Mouse (Mus musculus): ENCODE results near the gene Hoxb5. TPM values are rescaled to one million over a fixed set of nuclear protein-coding genes. Genes with fewer than 3 reads are reported as not detected.

The Hoxb5 gene
- polyA plus RNA-seq, 1 experiment from 2014 or later: 10.2 TPM

- no peak for ATAC-seq (replicated peaks; ENCODE audit: low FRiP score, low read depth)
- 11% methylated on average over 18 of the region's 18 CpGs for WGBS
- Histone ChIP-seq H3K27ac (peak overlapping the region; percentile 99), H3K4me2 (ENCODE audit: low read length) (peak overlapping the region; percentile 96), H3K4me3 (replicated peaks; ENCODE audit: low read depth, low read length) (peak overlapping the region; percentile 84), H3K9me3 (replicated peaks; ENCODE audit: low read length) (no peaks in the 10 kb centered on the region), H3K9ac (ENCODE audit: low read depth, low read length) (peak overlapping the region; percentile 98), H3K4me1 (replicated peaks; ENCODE audit: insufficient read depth, low read length) (peaks cover 22% of the 10 kb centered on the region; the same call in 1 of the 2 replicates), H3K36me3 (ENCODE audit: insufficient read depth, low read length) (no peaks in the 10 kb centered on the region), H3K27me3 (ENCODE audit: insufficient read depth, low read length) (no peaks in the 10 kb centered on the region)
- DNase-seq (ENCODE audit: low spot score): peak; percentile 80
- no peak for TF ChIP-seq CTCF (IDR thresholded peaks at IDR 0.05; ENCODE audit: low read depth)
Measured at GRCm38 (mm10) chr11:96281396-96281795, 21.7 kb upstream of the Hoxb5 start.

- peak within 1 kb of the TSS; percentile 99 for H3K27ac ChIP-seq
- no peaks in the 10 kb centered on the region for H3K36me3 ChIP-seq (ENCODE audit: insufficient read depth, low read length)
- no peak for TF ChIP-seq CTCF (IDR thresholded peaks at IDR 0.05; ENCODE audit: low read depth)
- WGBS: under 1% methylated on average over 27 of the region's 27 CpGs
- H3K9ac ChIP-seq (ENCODE audit: low read depth, low read length): peak within 1 kb of the TSS; percentile 98
- peaks cover 21% of the 10 kb centered on the region; the same call in 1 of the 2 replicates for H3K4me1 ChIP-seq (replicated peaks; ENCODE audit: insufficient read depth, low read length)
- H3K27me3 ChIP-seq (ENCODE audit: insufficient read depth, low read length): no peaks in the 10 kb centered on the region
- peak within 1 kb of the TSS; percentile 84 for H3K4me3 ChIP-seq (replicated peaks; ENCODE audit: low read depth, low read length)
- DNase-seq (ENCODE audit: low spot score) (peak; percentile 88), ATAC-seq (replicated peaks; ENCODE audit: low FRiP score, low read depth) (no peak)
- H3K9me3 ChIP-seq (replicated peaks; ENCODE audit: low read length): no peaks in the 10 kb centered on the region
- peak within 1 kb of the TSS; percentile 96 for H3K4me2 ChIP-seq (ENCODE audit: low read length)
Measured at GRCm38 (mm10) chr11:96281855-96282570, 21.1 kb upstream of the Hoxb5 start, which contains the start of gene Hoxb8. Hoxb8 (plus strand) TSS chr11:96281905.

GRCm38 (mm10) chr11:96282795-96283430 is 20.2 kb upstream of the Hoxb5 start:
- TF ChIP-seq CTCF (IDR thresholded peaks at IDR 0.05; ENCODE audit: low read depth): no peak
- H3K9me3 ChIP-seq (replicated peaks; ENCODE audit: low read length): no peaks in the 10 kb centered on the region
- H3K9ac ChIP-seq (ENCODE audit: low read depth, low read length): peak overlapping the region; percentile 98
- H3K4me3 ChIP-seq (replicated peaks; ENCODE audit: low read depth, low read length): peak overlapping the region; percentile 84
- WGBS: under 1% methylated on average over 49 of the region's 49 CpGs
- no peak for ATAC-seq (replicated peaks; ENCODE audit: low FRiP score, low read depth)
- peak overlapping the region; percentile 99 for H3K27ac ChIP-seq
- peak; percentile 32 for DNase-seq (ENCODE audit: low spot score)
- no peaks in the 10 kb centered on the region for H3K27me3 ChIP-seq (ENCODE audit: insufficient read depth, low read length)
- H3K4me2 ChIP-seq (ENCODE audit: low read length): peak overlapping the region; percentile 96
- no peaks in the 10 kb centered on the region for H3K36me3 ChIP-seq (ENCODE audit: insufficient read depth, low read length)
- H3K4me1 ChIP-seq (replicated peaks; ENCODE audit: insufficient read depth, low read length): peaks cover 20% of the 10 kb centered on the region

- under 1% methylated on average over 48 of the region's 49 CpGs for WGBS
- H3K4me3 ChIP-seq (replicated peaks; ENCODE audit: low read depth, low read length): peak overlapping the region; percentile 84
- peak overlapping the region; percentile 96 for H3K4me2 ChIP-seq (ENCODE audit: low read length)
- H3K36me3 ChIP-seq (ENCODE audit: insufficient read depth, low read length): no peaks in the 10 kb centered on the region
- peak; percentile 22; the same call in 1 of the 2 replicates for TF ChIP-seq CTCF (IDR thresholded peaks at IDR 0.05; ENCODE audit: low read depth)
- ATAC-seq (replicated peaks; ENCODE audit: low FRiP score, low read depth) (no peak), DNase-seq (ENCODE audit: low spot score) (peak; percentile 89)
- H3K27ac ChIP-seq: peak overlapping the region; percentile 99
- H3K9me3 ChIP-seq (replicated peaks; ENCODE audit: low read length): no peaks in the 10 kb centered on the region
- peaks cover 27% of the 10 kb centered on the region for H3K4me1 ChIP-seq (replicated peaks; ENCODE audit: insufficient read depth, low read length)
- H3K27me3 ChIP-seq (ENCODE audit: insufficient read depth, low read length): no peaks in the 10 kb centered on the region
- peak overlapping the region; percentile 98 for H3K9ac ChIP-seq (ENCODE audit: low read depth, low read length)
Measured at GRCm38 (mm10) chr11:96284041-96284749, 18.9 kb upstream of the Hoxb5 start.

GRCm38 (mm10) chr11:96284774-96285734 is 18.1 kb upstream of the Hoxb5 start:
- peak overlapping the region; percentile 84 for H3K4me3 ChIP-seq (replicated peaks; ENCODE audit: low read depth, low read length)
- no peaks in the 10 kb centered on the region for H3K9me3 ChIP-seq (replicated peaks; ENCODE audit: low read length)
- TF ChIP-seq CTCF (IDR thresholded peaks at IDR 0.05; ENCODE audit: low read depth): no peak
- ATAC-seq (replicated peaks; ENCODE audit: low FRiP score, low read depth) (peak; percentile 89), DNase-seq (ENCODE audit: low spot score) (peak; percentile 95)
- H3K9ac ChIP-seq (ENCODE audit: low read depth, low read length): peak overlapping the region; percentile 98
- under 1% methylated on average over 36 of the region's 37 CpGs for WGBS
- H3K36me3 ChIP-seq (ENCODE audit: insufficient read depth, low read length): no peaks in the 10 kb centered on the region
- H3K27ac ChIP-seq: peak overlapping the region; percentile 99
- H3K27me3 ChIP-seq (ENCODE audit: insufficient read depth, low read length): no peaks in the 10 kb centered on the region
- peak overlapping the region; percentile 96 for H3K4me2 ChIP-seq (ENCODE audit: low read length)
- H3K4me1 ChIP-seq (replicated peaks; ENCODE audit: insufficient read depth, low read length): peaks cover 25% of the 10 kb centered on the region
